Mouse (Mus musculus) splenic B cell, adult 2 months (primary cell): Measurements from ENCODE around the gene Apopt1.

Experiments used
- DNase-seq: peaks from one replicate; pipeline ENCODE4 v3.0.0-alpha.2; 2011; ENCODE audit warnings: low read depth, low spot score
- H3K27me3 ChIP-seq: 2 replicates; pipeline ENCODE4 v1.6.1; 2012; ENCODE audit warnings: mild to moderate bottlenecking, low read length, moderate library complexity, mixed read lengths; ENCODE audit not compliant: control insufficient read depth, poor library complexity, insufficient read depth, severe bottlenecking
- H3K36me3 ChIP-seq: 2 replicates; pipeline ENCODE4 v1.6.1; 2012; ENCODE audit warnings: mild to moderate bottlenecking, low read length, moderate library complexity, mixed read lengths; ENCODE audit not compliant: control insufficient read depth, poor library complexity, insufficient read depth, severe bottlenecking

The Apopt1 gene

DNA sequence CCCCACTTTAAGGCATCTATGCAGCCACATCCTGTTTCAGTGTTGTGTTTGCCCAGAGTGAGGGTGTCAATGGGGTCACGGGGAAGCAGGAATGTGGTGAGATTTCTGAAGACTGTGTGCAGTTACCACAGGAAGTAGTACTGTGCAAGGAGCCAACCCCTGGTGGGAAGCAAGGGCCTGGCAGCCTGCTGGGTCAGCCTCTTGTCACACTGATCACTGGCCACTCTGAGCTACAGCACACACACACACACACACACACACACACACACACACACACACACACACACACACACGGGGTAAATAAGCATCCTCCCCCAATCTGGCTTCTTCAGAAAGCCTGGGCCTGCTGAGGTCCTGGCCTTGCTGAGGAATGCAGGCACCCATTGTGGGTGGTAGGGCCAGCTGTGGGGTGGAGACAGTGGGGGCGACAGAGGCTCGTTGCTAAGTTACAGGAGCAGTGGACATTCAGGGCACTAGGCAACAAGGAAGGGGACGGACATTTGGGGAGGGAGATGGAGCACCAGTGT is 21.7 kb upstream of the Apopt1 start:
- DNase-seq = no peak

DNA sequence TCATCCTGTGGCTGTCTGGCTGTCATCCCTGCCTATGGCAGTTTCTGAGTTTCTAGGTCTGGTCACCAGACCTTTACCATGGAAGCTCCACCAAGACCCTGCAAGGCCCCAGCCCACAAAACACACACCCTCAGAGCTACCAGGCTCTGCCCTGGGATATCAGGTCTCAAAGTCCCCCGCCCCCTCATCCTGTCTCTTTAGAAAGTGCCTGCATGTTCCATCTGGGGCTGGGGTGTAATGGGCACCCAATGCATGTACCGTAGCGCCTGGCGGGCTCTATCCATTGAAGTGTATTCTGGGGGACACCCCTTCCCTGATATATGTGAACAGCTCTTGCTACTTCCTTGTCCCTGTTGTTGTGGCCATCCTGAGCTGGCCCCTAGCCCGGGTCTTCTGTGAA is 20.2 kb upstream of the Apopt1 start:
- H3K27me3 ChIP-seq = no peaks in the 10 kb centered on the region
- no peak for DNase-seq

More for the DNA sequence above, 21.7 kb upstream of the Apopt1 start:
- no peaks in the 10 kb centered on the region for H3K27me3 ChIP-seq
- H3K36me3 ChIP-seq = no peaks in the 10 kb centered on the region

DNA sequence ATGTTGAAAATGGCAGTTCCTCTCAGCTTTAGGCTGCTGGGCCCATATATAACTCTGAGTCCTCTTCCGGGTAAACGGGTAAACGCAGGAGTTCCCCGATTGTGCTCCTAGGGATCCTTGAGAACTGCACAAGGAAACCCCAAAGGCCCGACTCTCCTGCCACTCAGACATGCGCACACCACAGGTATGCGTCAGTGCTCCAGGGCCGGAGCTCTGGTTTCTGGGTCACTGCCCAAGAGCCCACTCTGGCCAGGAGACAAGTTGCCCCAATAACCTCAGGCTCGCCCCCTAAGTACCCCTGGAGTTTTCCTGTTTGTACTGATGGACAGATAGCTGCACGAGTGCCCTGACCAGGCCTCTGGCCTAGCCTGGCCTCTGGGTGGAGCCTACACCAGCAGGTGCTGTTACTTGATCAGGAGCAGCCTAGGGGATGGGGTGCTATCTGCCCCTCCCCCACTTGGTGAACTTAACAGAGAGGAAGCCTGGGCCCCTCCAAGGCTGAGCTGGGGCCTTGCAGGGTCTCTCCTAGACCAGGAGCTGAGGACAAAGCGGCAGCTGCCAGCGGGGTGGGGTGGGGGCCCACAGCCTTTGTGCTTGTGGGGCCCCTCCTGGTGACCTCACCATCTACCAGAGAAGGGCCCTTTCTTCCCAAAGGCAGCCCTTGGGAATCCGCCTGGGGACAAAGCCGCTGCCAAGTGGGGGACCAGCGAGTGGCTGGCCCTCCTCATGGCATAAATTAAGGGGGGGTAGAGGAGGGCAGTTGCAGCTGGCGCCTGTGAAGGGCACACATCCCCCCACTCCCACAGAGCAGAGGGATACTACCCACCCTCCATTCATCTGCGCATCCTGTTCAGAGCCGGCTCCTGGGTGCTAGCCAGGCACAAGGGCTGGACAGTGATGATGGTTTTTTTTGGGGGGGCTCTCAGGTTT is 19.5 kb upstream of the Apopt1 start:
- H3K36me3 ChIP-seq = no peaks in the 10 kb centered on the region
- no peaks in the 10 kb centered on the region for H3K27me3 ChIP-seq
- no peak for DNase-seq

More for the DNA sequence above, 20.2 kb upstream of the Apopt1 start:
- no peaks in the 10 kb centered on the region for H3K36me3 ChIP-seq

DNA sequence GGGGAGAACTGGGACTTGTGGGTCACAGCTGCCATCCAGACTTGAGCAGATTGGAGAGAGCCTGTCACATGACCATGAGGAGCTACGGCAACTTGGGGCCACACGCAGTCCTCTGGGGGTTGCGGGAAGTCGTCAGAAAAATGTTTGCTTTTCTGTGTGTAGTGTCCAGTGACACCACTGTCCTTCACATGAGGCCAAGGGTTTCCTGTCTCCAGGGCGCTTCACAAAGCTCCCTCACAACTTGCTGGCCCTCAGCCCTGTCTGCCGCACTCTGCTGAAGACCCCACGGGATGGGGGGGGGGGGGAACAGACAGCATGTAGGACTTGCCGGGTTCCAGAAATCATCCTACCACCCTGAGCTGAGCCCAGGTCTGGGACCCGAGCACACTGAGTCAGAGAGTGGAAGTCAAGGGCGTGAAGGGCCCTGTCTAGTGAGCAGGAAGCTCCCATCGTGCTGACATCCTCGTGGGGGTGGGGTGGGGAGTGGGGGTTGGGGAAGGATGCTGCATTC is 18.7 kb upstream of the Apopt1 start:
- no peaks in the 10 kb centered on the region for H3K36me3 ChIP-seq
- no peak for DNase-seq
- H3K27me3 ChIP-seq = no peaks in the 10 kb centered on the region

DNA sequence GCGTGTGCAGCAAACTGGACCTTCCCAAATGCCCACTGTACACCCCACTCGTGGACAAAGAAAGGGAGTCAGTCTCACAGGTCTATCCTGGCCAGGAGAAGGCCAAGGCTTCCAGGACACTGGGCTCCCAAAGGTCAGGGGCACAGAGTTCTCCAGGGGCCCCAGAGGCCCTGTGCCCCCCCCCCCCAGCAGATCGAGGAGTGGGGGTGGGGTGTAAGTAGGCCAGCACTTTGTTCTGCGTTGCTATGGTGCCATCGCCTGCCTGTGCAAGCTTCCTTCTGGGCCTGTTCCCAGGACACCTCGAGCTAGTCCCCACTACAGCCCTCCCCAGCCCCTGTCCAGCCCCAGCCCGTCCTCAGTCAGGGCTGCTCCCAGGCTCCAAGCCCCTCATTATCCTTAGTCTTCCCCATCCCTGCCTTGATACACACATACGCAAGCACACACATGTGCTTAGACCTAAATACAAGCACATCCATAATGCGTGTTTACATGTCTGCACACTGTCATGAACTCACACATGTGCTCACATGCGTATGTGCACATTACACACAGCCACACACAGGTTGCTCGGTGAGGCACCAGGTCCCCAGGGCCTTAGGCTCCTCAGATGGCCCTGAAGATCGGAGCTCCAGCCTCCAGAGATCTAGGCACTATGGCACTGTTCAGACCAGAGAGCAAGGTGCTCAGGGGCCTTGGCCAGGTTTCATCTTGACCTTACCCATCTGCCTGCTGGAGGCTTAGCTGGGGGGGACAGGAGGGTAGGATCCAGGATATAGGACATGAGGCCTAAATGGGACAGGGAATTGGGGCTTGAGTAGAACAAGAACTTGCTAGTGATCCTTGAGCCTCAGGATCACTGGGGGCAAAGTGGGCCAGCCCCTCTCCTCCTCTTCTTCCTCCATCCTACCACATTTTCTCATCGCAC is 17.9 kb upstream of the Apopt1 start:
- Histone ChIP-seq H3K27me3 (no peaks in the 10 kb centered on the region), H3K36me3 (no peaks in the 10 kb centered on the region)
- DNase-seq = no peak

DNA sequence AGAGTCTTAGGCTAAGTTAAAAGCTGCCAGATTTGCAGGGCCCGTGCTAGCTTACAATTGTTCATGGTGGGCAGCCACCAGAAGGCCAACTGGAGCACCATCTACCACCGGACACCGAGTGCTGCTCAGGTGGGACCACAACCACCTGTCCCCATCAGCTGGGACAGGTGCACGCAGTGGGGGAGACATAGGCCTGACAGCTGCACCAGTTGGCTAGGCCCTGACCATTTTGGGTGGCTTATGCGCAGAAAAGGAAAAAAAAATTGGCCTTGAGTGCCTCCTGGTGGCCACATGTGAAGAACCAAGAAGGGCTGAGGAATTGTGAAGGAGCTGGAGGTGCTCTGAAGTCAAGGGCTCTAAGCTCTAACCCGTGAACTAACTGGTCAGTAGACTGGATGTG is 16.8 kb upstream of the Apopt1 start:
- DNase-seq = peak; percentile 79
- Histone ChIP-seq H3K36me3 (no peaks in the 10 kb centered on the region), H3K27me3 (no peaks in the 10 kb centered on the region)

DNA sequence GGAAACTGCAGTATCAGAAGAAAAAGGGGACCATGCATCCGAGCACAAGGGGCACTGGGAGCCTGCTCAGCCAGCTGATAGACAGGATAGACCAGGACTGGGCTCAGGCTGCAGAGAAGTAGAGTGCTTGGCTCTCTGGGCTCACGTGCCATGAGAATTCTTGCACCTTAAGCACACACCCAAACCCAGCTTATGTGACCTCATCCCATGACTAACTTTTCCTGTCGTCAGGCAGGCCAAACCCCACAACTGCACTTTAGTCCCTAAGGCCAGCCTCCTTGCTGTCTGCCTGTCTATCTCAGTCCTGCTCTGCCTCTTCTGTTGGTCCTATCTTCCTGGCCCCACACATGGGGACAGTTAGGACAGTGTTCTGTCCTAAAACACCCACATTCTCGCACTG is 15.4 kb upstream of the Apopt1 start:
- DNase-seq = no peak
- Histone ChIP-seq H3K36me3 (no peaks in the 10 kb centered on the region), H3K27me3 (no peaks in the 10 kb centered on the region)

DNA sequence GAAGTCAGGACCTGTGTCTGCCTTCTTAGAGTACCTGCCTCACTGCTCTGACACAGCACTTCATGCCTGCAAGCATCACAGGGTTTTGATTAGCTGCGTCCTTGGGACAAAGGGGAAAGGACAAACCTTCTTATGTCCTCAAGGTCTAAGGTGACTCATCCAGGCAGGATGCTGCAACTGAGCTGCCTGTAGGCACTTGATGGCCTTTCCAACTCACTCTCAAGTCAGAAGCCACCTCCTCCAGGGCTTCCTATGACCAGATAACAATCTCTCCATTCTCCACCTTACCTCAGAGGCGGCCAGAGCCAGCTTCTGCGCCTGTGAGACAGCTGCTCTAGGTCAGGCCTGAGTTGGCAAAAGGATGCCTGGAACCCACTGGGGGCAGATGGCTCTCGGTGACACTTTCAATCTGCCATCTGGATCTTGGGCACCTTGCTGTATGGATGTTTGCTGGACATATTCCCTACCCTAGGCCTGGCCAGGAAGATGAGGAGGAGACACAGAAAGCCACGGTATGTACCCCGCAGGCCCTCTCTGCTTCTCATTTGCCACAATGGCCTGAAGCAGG is 14.6 kb upstream of the Apopt1 start:
- Histone ChIP-seq H3K36me3 (no peaks in the 10 kb centered on the region), H3K27me3 (no peaks in the 10 kb centered on the region)
- DNase-seq = no peak

DNA sequence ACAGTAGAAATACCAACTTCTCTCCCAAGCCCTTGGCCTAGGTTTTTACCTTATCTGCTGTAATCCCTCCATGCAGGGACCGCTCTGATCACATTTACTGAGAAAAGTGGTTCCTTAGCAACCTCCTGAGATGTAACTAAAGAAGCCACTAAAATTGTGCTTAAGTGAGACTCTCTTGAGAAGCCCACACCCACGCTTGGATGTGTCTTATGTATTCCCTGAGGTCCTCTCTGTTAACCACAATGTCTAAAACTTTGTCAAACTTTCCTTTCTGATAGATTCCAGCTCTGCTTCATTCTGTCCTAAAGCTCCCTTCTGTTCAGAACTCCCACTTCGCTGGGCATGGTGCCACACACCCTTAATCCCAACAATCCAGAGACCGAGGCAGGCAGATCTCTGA is 13.5 kb upstream of the Apopt1 start:
- no peak for DNase-seq
- Histone ChIP-seq H3K27me3 (no peaks in the 10 kb centered on the region), H3K36me3 (no peaks in the 10 kb centered on the region)

DNA sequence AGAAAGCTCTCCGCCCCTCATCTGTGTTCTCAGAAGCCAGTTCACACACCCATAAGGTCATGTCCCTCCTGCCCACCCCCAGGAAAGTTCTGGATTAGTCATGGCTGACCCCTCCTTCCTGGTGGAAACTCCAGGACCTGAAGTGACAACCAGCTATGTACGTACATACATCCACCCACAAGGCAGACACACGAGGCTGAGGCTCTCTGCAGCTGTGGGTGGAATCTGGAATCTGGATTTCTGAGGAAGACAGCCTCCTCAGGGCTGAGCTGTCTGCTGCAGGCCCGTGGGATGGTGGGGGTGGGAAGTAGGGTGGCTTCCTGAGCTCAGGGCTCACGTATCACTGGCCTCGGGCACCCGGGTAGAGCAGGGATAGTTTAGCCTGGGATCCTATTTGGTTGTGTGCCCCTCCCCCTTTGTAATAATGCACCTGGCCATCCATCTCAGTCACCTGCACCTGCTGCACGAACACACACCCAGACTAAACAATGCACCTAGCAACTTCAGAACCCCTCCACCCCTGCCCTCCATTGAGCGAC is 12.1 kb upstream of the Apopt1 start:
- no peaks in the 10 kb centered on the region for H3K27me3 ChIP-seq
- DNase-seq = no peak
- no peaks in the 10 kb centered on the region for H3K36me3 ChIP-seq

DNA sequence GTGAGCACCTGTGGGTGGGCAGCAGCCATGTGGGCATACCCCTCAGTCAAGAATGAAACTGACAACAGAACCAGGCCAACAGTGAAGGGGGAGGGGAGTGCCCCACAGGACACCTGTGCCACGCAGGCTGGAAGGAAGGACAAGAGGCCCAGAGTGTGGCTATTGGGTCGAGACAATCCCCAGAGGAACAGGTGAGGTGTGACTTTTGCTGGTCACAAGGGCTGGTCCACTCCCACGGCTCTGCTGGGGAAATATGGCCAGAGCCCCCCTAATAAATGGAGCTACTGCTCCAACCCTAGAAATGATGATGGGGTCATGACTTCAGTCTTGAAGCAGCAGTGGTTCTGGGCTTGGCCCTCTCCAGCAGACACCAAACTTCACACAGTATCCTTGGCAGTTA is 9.8 kb upstream of the Apopt1 start:
- no peak for DNase-seq
- no peaks in the 10 kb centered on the region for H3K36me3 ChIP-seq
- no peaks in the 10 kb centered on the region for H3K27me3 ChIP-seq

DNA sequence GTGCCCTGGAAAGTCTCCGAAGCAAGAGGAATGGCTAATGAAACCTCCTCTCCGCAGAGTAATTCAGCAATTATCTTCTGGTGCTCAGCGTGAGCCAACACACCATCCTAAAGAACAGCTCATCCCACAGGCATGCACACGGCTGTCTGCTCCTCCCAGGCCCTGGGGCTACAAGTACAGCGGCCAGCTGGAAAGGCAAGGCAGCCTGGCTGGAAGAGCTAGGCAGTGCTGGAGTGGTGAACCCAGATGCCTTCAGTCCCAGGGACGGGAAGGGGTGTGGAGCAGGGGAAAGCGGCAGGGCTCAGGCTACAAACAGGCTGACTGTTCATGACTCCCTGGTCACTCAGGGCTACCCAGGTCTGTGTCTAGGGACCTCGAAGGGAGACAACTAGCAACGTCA is 8.5 kb upstream of the Apopt1 start:
- H3K27me3 ChIP-seq = no peaks in the 10 kb centered on the region
- DNase-seq = no peak

DNA sequence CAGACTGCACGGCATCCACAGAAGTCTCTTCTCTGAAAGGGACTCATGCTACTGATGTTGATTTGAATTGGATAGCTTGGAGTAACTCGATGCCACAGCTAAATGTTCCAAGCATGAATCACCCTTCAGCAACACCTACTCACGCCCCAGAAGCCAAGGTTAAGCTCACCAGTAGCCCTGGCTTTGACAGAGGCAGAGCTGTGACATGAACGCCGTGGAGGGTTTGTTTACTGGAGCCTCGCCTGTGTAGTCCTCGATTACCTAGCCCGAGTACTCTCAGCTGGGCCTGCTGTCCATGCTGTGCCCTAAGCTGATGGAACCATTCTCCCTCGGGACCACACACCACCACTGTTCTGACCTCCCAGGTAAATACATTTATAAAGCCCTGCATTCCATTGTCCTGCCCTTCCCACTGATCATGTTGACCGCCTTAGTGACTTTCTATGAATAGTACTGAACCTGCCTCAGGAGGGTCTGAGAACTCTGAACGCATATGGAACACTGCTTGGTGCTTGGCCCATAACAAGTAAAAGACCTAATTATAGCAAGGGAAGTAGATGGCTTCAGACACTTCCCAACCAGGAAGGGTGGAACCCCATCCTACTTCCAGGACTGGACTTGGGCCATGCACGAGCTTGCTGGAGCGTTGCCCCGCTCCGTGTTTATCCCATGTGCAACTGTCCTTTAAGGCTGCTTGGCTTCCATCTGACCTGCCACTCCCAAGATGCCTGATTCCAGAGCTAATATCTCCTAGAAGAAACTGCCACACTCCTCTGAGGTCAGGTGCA is 7.7 kb upstream of the Apopt1 start:
- H3K27me3 ChIP-seq = no peaks in the 10 kb centered on the region
- H3K36me3 ChIP-seq = peaks cover 2% of the 10 kb centered on the region
- no peak for DNase-seq

More for the DNA sequence above, 8.5 kb upstream of the Apopt1 start:
- peaks cover 2% of the 10 kb centered on the region; the same call in 1 of the 2 replicates for H3K36me3 ChIP-seq
